Mouse (Mus musculus) kidney, embryonic 16.5 days (tissue): ENCODE measurements around the gene A4gnt. TPM values are rescaled to one million over a fixed set of nuclear protein-coding genes. Genes with fewer than 3 reads are reported as not detected.
A peak's percentile ranks its signal among the peaks of the same experiment; 100 is the strongest.

Source experiments
- ATAC-seq: fragments of 200-750 bp; cut with Nextera tagmentation; 2 replicates; pipeline ENCODE4 v1.8.0; 2017; ENCODE audit warnings: moderate TSS enrichment; ENCODE audit not compliant: low FRiP score, low TSS enrichment
- H3K27ac ChIP-seq: fragments of 300-500 bp; sonication (generic); 2 replicates; pipeline ENCODE4 v1.5.1; 2014; ENCODE audit warnings: low read length
- H3K27me3 ChIP-seq: fragments of 300-500 bp; sonication (generic); 2 replicates; pipeline ENCODE4 v1.6.1; 2014; ENCODE audit warnings: low read length, control low read depth, mixed read lengths; ENCODE audit not compliant: insufficient read depth
- H3K36me3 ChIP-seq: fragments of 300-500 bp; sonication (generic); 2 replicates; pipeline ENCODE4 v1.6.1; 2014; ENCODE audit warnings: low read length, control low read depth, mixed read lengths; ENCODE audit not compliant: insufficient read depth
- H3K4me1 ChIP-seq: fragments of 300-500 bp; sonication (generic); 2 replicates; pipeline ENCODE4 v1.6.1; 2014; ENCODE audit warnings: low read length, control low read depth, mixed read lengths; ENCODE audit not compliant: insufficient read depth
- H3K4me2 ChIP-seq: fragments of 300-500 bp; sonication (generic); replicated peaks from 2 replicates; pipeline ENCODE4 v1.6.1; 2014; ENCODE audit warnings: low read depth, low read length
- H3K4me3 ChIP-seq: fragments of 300-500 bp; sonication (generic); 2 replicates; pipeline ENCODE4 v1.5.1; 2014; ENCODE audit warnings: mild to moderate bottlenecking, low read length
- H3K9ac ChIP-seq: fragments of 300-500 bp; sonication (generic); replicated peaks from 2 replicates; pipeline ENCODE4 v1.6.1; 2014; ENCODE audit warnings: low read length
- H3K9me3 ChIP-seq: fragments of 300-500 bp; sonication (generic); 2 replicates; pipeline ENCODE4 v1.6.1; 2016; ENCODE audit warnings: low read length, control low read depth
- WGBS: fragments of 180-500 bp; shearing (Covaris S2); extraction: QIAGEN DNeasy Blood & Tissue Kit; methylation state at CpG from one replicate; pipeline ENCODE4 v1.1.7; 2014; 5-methylcytosine and 5-hydroxymethylcytosine counted together
- polyA plus RNA-seq: library from polyadenylated mRNA; unstranded; fragments of >200 nt; fragmentation: Nextera tagmentation; extraction: Ambion mirVana; gene quantifications from 2 replicates; pipeline ENCODE4 v1.2.1, GENCODE M21; 2015

Gene A4gnt
- 0.68 and 0.94 TPM in 2 replicates for polyA plus RNA-seq

- ATAC-seq, result no peak
- no peak within 1 kb of the TSS for H3K4me2 ChIP-seq
- H3K4me1 ChIP-seq, result no peaks in the 10 kb centered on the region
- H3K27me3 ChIP-seq, result peaks cover 4% of the 10 kb centered on the region; the same call in 1 of the 2 replicates
- H3K27ac ChIP-seq, result no peak within 1 kb of the TSS
- no peak within 1 kb of the TSS for H3K4me3 ChIP-seq
- H3K36me3 ChIP-seq, result no peaks in the 10 kb centered on the region
- 47% methylated on average over 2 of the region's 2 CpGs for WGBS
- no peak within 1 kb of the TSS for H3K9ac ChIP-seq
- no peaks in the 10 kb centered on the region for H3K9me3 ChIP-seq
These were observed at the start of gene A4gnt for GRCm38 (mm10) chr9:99612202-99612601. A4gnt (plus strand) TSS chr9:99612502.

GRCm38 (mm10) chr9:99563714-99564113, 48.6 kb upstream of the A4gnt start:
- no peaks in the 10 kb centered on the region for H3K9me3 ChIP-seq
- ATAC-seq, result no peak
- no peak overlapping the region for H3K4me2 ChIP-seq
- H3K27me3 ChIP-seq, result no peaks in the 10 kb centered on the region
- H3K9ac ChIP-seq, result no peak overlapping the region
- peaks cover 8% of the 10 kb centered on the region for H3K4me1 ChIP-seq
- H3K4me3 ChIP-seq, result no peak overlapping the region
- no peak overlapping the region for H3K27ac ChIP-seq
- WGBS, result 21% methylated on average over 11 of the region's 11 CpGs
- H3K36me3 ChIP-seq, result no peaks in the 10 kb centered on the region

GRCm38 (mm10) chr9:99568023-99568346, 44.3 kb upstream of the A4gnt start:
- H3K9ac ChIP-seq, result peak overlapping the region; percentile 90
- H3K4me2 ChIP-seq, result peak overlapping the region; percentile 92
- peak overlapping the region; percentile 97; the same call in 1 of the 2 replicates for H3K27ac ChIP-seq
- H3K4me1 ChIP-seq, result peaks cover 14% of the 10 kb centered on the region
- peak overlapping the region; percentile 96 for H3K4me3 ChIP-seq
- no peaks in the 10 kb centered on the region for H3K36me3 ChIP-seq
- under 1% methylated on average over 15 of the region's 15 CpGs for WGBS
- H3K9me3 ChIP-seq, result no peaks in the 10 kb centered on the region
- no peaks in the 10 kb centered on the region for H3K27me3 ChIP-seq
- no peak; the same call in 1 of the 2 replicates for ATAC-seq

DNA sequence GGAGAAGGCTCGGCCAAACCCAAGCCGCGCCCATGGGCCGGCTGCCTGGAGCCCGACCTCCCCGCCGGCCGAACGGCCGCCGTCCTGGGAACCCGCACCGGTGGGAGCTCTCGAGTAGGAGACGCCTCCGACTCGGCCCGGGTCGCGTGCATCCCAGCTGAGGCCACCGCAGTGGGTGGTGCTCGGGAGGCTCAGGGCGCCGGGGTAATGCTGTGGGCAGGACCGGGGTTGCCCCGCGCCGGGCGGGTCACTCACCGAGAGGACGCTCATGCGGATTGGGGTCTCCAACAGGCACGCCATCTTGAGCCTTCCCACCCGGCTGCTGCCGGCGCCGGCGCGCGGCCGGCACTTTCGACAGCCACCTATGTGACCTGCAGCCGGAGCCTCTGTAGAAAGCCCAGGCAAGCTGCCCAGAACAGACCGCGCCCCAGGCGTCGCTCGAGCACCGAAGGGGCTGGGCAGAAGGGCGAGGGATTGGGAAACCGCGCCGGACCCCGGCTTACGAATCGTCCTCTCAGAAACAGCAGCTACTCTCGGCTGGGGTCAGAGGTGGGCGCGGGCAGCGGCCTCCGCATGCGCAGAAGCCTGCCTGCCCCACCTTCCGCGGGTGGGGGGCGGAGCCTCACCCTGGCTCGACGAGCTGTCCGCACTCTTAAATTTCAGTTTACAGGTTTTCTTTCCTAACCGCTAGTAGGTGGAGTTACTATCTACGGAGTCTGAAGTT, 43.8 kb upstream of the A4gnt start, which contains the start of gene Armc8:
Gene Armc8 (minus strand): TSS at position 553 of the 724 bp plus-strand sequence.
- peak; percentile 95 for ATAC-seq
- WGBS, result under 1% methylated on average over 68 of the region's 70 CpGs
- Histone ChIP-seq H3K27me3 (no peaks in the 10 kb centered on the region; the same call in 1 of the 2 replicates), H3K27ac (peak within 1 kb of the TSS; percentile 97), H3K4me1 (peaks cover 14% of the 10 kb centered on the region), H3K9me3 (no peaks in the 10 kb centered on the region), H3K9ac (peak within 1 kb of the TSS; percentile 90), H3K4me3 (peak within 1 kb of the TSS; percentile 96), H3K36me3 (no peaks in the 10 kb centered on the region), H3K4me2 (peak within 1 kb of the TSS; percentile 92)

- Histone ChIP-seq H3K4me3 (peak overlapping the region; percentile 96), H3K36me3 (no peaks in the 10 kb centered on the region), H3K9me3 (no peaks in the 10 kb centered on the region), H3K4me2 (peak overlapping the region; percentile 92), H3K9ac (peak overlapping the region; percentile 90), H3K27me3 (no peaks in the 10 kb centered on the region; the same call in 1 of the 2 replicates), H3K4me1 (peaks cover 14% of the 10 kb centered on the region), H3K27ac (peak overlapping the region; percentile 97)
- ATAC-seq, result no peak; the same call in 1 of the 2 replicates
- WGBS, result 2% methylated on average over 9 of the region's 9 CpGs
These were observed 43.3 kb upstream of the A4gnt start for GRCm38 (mm10) chr9:99569071-99569397.

GRCm38 (mm10) chr9:99575677-99576480, 36.4 kb upstream of the A4gnt start, which contains the start of gene Dbr1:
Dbr1 (plus strand) TSS chr9:99575799.
- Histone ChIP-seq H3K27ac (peak within 1 kb of the TSS; percentile 84), H3K4me3 (peak within 1 kb of the TSS; percentile 94), H3K36me3 (peaks cover 8% of the 10 kb centered on the region; the same call in 1 of the 2 replicates), H3K27me3 (no peaks in the 10 kb centered on the region; the same call in 1 of the 2 replicates), H3K9ac (peak within 1 kb of the TSS; percentile 94), H3K4me2 (peak within 1 kb of the TSS; percentile 75), H3K4me1 (peaks cover 5% of the 10 kb centered on the region; the same call in 1 of the 2 replicates), H3K9me3 (no peaks in the 10 kb centered on the region)
- under 1% methylated on average over 57 of the region's 57 CpGs for WGBS
- peak; percentile 95 for ATAC-seq

GRCm38 (mm10) chr9:99580655-99581054, 31.6 kb upstream of the A4gnt start:
- 35% methylated on average over 2 of the region's 2 CpGs for WGBS
- Histone ChIP-seq H3K4me1 (peaks cover 5% of the 10 kb centered on the region; the same call in 1 of the 2 replicates), H3K27me3 (no peaks in the 10 kb centered on the region), H3K27ac (no peak overlapping the region), H3K9me3 (no peaks in the 10 kb centered on the region), H3K4me3 (no peak overlapping the region), H3K36me3 (peaks cover 29% of the 10 kb centered on the region), H3K4me2 (no peak overlapping the region), H3K9ac (no peak overlapping the region)
- ATAC-seq, result no peak

- H3K4me1 ChIP-seq, result no peaks in the 10 kb centered on the region
- no peak overlapping the region for H3K4me3 ChIP-seq
- no peak overlapping the region for H3K27ac ChIP-seq
- no peaks in the 10 kb centered on the region for H3K27me3 ChIP-seq
- peak; percentile 42; the same call in 1 of the 2 replicates for ATAC-seq
- H3K4me2 ChIP-seq, result no peak overlapping the region
- H3K36me3 ChIP-seq, result peaks cover 12% of the 10 kb centered on the region
- no peak overlapping the region for H3K9ac ChIP-seq
- no peaks in the 10 kb centered on the region for H3K9me3 ChIP-seq
- WGBS, result 31% methylated on average over 8 of the region's 8 CpGs
These were observed 24.6 kb upstream of the A4gnt start for GRCm38 (mm10) chr9:99587505-99588202.

- Histone ChIP-seq H3K4me3 (no peak overlapping the region), H3K9ac (no peak overlapping the region), H3K27me3 (no peaks in the 10 kb centered on the region), H3K4me2 (no peak overlapping the region), H3K27ac (no peak overlapping the region), H3K9me3 (no peaks in the 10 kb centered on the region), H3K4me1 (no peaks in the 10 kb centered on the region), H3K36me3 (no peaks in the 10 kb centered on the region)
- no peak for ATAC-seq
- 72% methylated on average over 8 of the region's 8 CpGs for WGBS
These were observed 21.2 kb upstream of the A4gnt start for GRCm38 (mm10) chr9:99591144-99591543.
